In the genomic region with DNA sequence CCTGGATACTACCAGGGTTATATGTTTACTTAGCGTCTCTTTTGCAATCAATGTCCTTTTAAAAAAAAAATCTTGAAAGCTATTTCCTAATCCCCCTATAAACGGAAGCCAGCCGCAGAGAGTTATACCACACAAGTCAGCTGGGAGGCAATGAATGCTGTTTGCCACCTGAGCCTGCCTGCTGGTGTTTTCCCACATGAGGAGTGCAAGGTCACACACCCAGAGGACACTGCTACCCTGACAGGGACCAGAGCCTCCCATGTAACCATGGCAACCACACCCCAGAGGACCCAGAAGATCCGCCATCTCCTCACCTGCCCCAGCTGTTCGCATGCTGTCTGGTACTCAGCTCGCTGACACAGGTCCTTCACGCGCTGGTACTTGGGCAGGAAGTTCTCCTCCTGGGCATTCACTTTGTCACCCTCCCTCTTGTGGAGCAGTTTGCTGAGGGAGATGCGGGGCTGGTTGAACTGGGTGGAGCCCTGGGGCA, we compare ENCODE assay signal across 17 mouse cellular contexts.
DNase-seq lines count a peak whose midpoint lies in the region; ATAC-seq lines count a peak whose summit lies in the region.
"Had no signal": no experiment of that assay in that cellular context is flagged by ENCODE, and none has a peak within 500 bp of the region (broad histone marks: within the 10 kb centered on the region; RNA-seq: fewer than 3 reads in every experiment).

No protein-coding gene starts in this region.

- H3K9ac ChIP-seq in hindbrain, embryonic 13.5 days = peak overlapping the region; percentile 5; the same call in 1 of the 2 replicates
- no peak overlapping the region for H3K9ac ChIP-seq in lung, embryonic 15.5 days

- no peak overlapping the region for H3K4me2 ChIP-seq in hindbrain, embryonic 13.5 days
- no peak overlapping the region for H3K4me2 ChIP-seq in lung, embryonic 15.5 days

- DNase-seq in hindbrain, embryonic 10.5 days (ENCODE audit: low spot score) = no peak
- peak; percentile 22 for DNase-seq in thymus, postnatal 4 days
- no peak for DNase-seq in thymus, adult 18-20 months
- DNase-seq in splenic B cell, adult 2 months (ENCODE audit: low read depth, low spot score) = peak; percentile 24
- DNase-seq in cerebellum, postnatal 36 days = no peak
- DNase-seq in left cerebral cortex, postnatal 36 days (ENCODE audit: low spot score in 2 of 2) = no peak
- DNase-seq: adrenal gland, postnatal 10 days; gastrocnemius, postnatal 36 days; kidney, adult 11 months; kidney, postnatal 36 days; liver; right cerebral cortex, postnatal 25 days had no signal

- intact Hi-C loops in left cerebral cortex, postnatal 36 days (cut with DNase I) = loop anchor here (10.0 kb wide), 1 partner anchor 701 kb away; no protein-coding TSS in a partner anchor

- ATAC-seq in hindbrain, embryonic 13.5 days (ENCODE audit: low FRiP score) = no peak
- no peak for ATAC-seq in lung, embryonic 15.5 days (ENCODE audit: borderline replicate concordance, extremely low read depth, low FRiP score, low TSS enrichment)
- ATAC-seq: Patski had no signal

- 55% methylated on average over 9 of the region's 9 CpGs for WGBS in hindbrain, embryonic 13.5 days
- 83% methylated on average over 9 of the region's 9 CpGs for whole genome bisulfite sequencing in hindbrain, embryonic 10.5 days
- WGBS in lung, embryonic 15.5 days = 62% methylated on average over 9 of the region's 9 CpGs

- H3K4me1 ChIP-seq in hindbrain, embryonic 13.5 days (replicated peaks) = peaks cover 22% of the 10 kb centered on the region
- H3K4me1 ChIP-seq in hindbrain, embryonic 10.5 days (replicated peaks) = peaks cover 18% of the 10 kb centered on the region
- H3K4me1 ChIP-seq in lung, embryonic 15.5 days = peaks cover 28% of the 10 kb centered on the region

- H3K4me3 ChIP-seq in hindbrain, embryonic 13.5 days = no peak overlapping the region
- H3K4me3 ChIP-seq in hindbrain, embryonic 10.5 days = no peak overlapping the region
- no peak overlapping the region for H3K4me3 ChIP-seq in lung, embryonic 15.5 days
- H3K4me3 ChIP-seq: erythroblast, embryonic 14.5 days; midbrain, embryonic 10.5 days had no signal

- H3K27me3 ChIP-seq in hindbrain, embryonic 13.5 days = no peaks in the 10 kb centered on the region
- H3K27me3 ChIP-seq in hindbrain, embryonic 10.5 days (ENCODE audit: insufficient read depth, poor library complexity, severe bottlenecking) = no peaks in the 10 kb centered on the region
- H3K27me3 ChIP-seq in lung, embryonic 15.5 days = no peaks in the 10 kb centered on the region
- no peaks in the 10 kb centered on the region for H3K27me3 ChIP-seq in splenic B cell, adult 2 months (ENCODE audit: control insufficient read depth, insufficient read depth, low read length, poor library complexity, severe bottlenecking)
- H3K27me3 ChIP-seq: Patski had no signal

- peaks cover 50% of the 10 kb centered on the region for H3K36me3 ChIP-seq in hindbrain, embryonic 13.5 days
- peaks cover 88% of the 10 kb centered on the region for H3K36me3 ChIP-seq in hindbrain, embryonic 10.5 days
- no peaks in the 10 kb centered on the region for H3K36me3 ChIP-seq in lung, embryonic 15.5 days
- no peaks in the 10 kb centered on the region for H3K36me3 ChIP-seq in splenic B cell, adult 2 months (ENCODE audit: control insufficient read depth, insufficient read depth, low read length, poor library complexity, severe bottlenecking)

- H3K9me3 ChIP-seq in hindbrain, embryonic 13.5 days = no peaks in the 10 kb centered on the region
- H3K9me3 ChIP-seq in hindbrain, embryonic 10.5 days = no peaks in the 10 kb centered on the region
- no peaks in the 10 kb centered on the region for H3K9me3 ChIP-seq in lung, embryonic 15.5 days
- H3K9me3 ChIP-seq: midbrain, embryonic 10.5 days had no signal

- 0 out of 2 replicates have a peak overlapping the region, but pooled peaks have one; percentile 1 for H3K27ac ChIP-seq in hindbrain, embryonic 13.5 days
- H3K27ac ChIP-seq in hindbrain, embryonic 10.5 days = no peak overlapping the region
- H3K27ac ChIP-seq in lung, embryonic 15.5 days = 0 out of 2 replicates have a peak overlapping the region, but pooled peaks have one; percentile 23
- H3K27ac ChIP-seq: midbrain, embryonic 10.5 days had no signal

Comparison
In these comparisons a context has a peak if more than half of its experiments do, and no peak if none do; other contexts are left out.
1. DNase-seq: peak in thymus, postnatal 4 days (single experiment) and splenic B cell, adult 2 months (single experiment); none in hindbrain, embryonic 10.5 days (single experiment), thymus, adult 18-20 months (0 of 2), cerebellum, postnatal 36 days (0 of 2) and left cerebral cortex, postnatal 36 days (0 of 2).